Mouse (Mus musculus) 3134 (cell line): Measurements from ENCODE around the gene Gadd45b.

Experiments used
- DNase-seq: peaks from one replicate; pipeline ENCODE4 v3.0.0-alpha.2; 2011; ENCODE audit warnings: low spot score; ENCODE audit not compliant: insufficient read length; ENCODE audit errors: extremely low read depth

Gadd45b gene

GRCm38 (mm10) chr10:80975478-80975877 lies 45.6 kb downstream of the Gadd45b start:
- no peak for DNase-seq

GRCm38 (mm10) chr10:80981564-80982112 lies 51.8 kb downstream of the Gadd45b start:
- no peak for DNase-seq
